Mouse (Mus musculus): Measurements from ENCODE around the gene Cfap46.
"Not testable (repeated sequence)": the region's sequence is repeated elsewhere in the genome, so short reads cannot be mapped to it uniquely, and the experiment has no call there.

- not testable (repeated sequence) for TF ChIP-seq CTCF (IDR thresholded peaks at IDR 0.05; ENCODE audit: borderline replicate concordance, extremely low read depth, insufficient read depth, insufficient read length); POLR2A (IDR thresholded peaks at IDR 0.05; ENCODE audit: borderline replicate concordance, extremely low read depth, insufficient read depth, insufficient read length, poor library complexity, severe bottlenecking)
Measured at GRCm38 (mm10) chr7:139659901-139660300, 23.7 kb downstream of the Cfap46 start.
